Mouse (Mus musculus): ENCODE measurements at regions not wholly inside any gene's neighbourhood (a gene's known extent, or its start where the extent isn't known, plus 50 kb on each side); places are given as distances from the start of the nearest gene placed in this dataset.

GRCm38 (mm10) chr3:66685136-66685535, 296.1 kb upstream of the Rsrc1 start:
- Histone ChIP-seq H3K4me2 (ENCODE audit: insufficient read depth, low read depth, poor library complexity, severe bottlenecking) (no peak overlapping the region), H3K9ac (ENCODE audit: insufficient read depth, low read depth) (no peak overlapping the region), H3K27me3 (replicated peaks) (no peaks in the 10 kb centered on the region), H3K36me3 (replicated peaks in 1 of 2; ENCODE audit: control insufficient read depth in 1 of 2, insufficient read depth in 1 of 2, low read length in 1 of 2) (no peaks in the 10 kb centered on the region), H3K27ac (ENCODE audit: insufficient read depth, low read depth) (no peak overlapping the region), H3K79me2 (replicated peaks; ENCODE audit: control insufficient read depth, extremely low read depth, insufficient read depth, poor library complexity, severe bottlenecking) (no peaks in the 10 kb centered on the region), H3K4me1 (ENCODE audit: control insufficient read depth in 1 of 2, insufficient read depth in 2 of 2) (peaks cover 0 to 3% of the 10 kb centered on the region in 2 experiments; a peak in 1 of 4 replicates), H3K4me3 (replicated peaks in 1 of 3; ENCODE audit: low read depth in 2 of 3, low read length in 2 of 3, poor library complexity in 1 of 3) (no peak overlapping the region), H3K9me3 (replicated peaks; ENCODE audit: low read length) (no peaks in the 10 kb centered on the region)
- in situ Hi-C loops (cut with MboI; ENCODE audit: low pct_ligation_motif_present, low pct_unique_long_range_greater_than_20kb, low sequenced_read_pairs): no loop called here
- dilution Hi-C loops (cut with MboI; ENCODE audit: extremely low pct_ligation_motif_present, extremely low pct_unique_long_range_greater_than_20kb, low sequenced_read_pairs): no loop called here
- DNase-seq (ENCODE audit: extremely low read depth): no peak
- TF ChIP-seq ELF1 (IDR thresholded peaks at IDR 0.05; ENCODE audit: low read depth, low read length) (no peak), MEF2A (IDR thresholded peaks at IDR 0.05; ENCODE audit: borderline replicate concordance, low read depth, low read length) (no peak), PAX5 (IDR thresholded peaks at IDR 0.05; ENCODE audit: low read length) (no peak), NELFE (IDR thresholded peaks at IDR 0.05; ENCODE audit: low read depth, low read length) (no peak), E2F4 (IDR thresholded peaks at IDR 0.05; ENCODE audit: insufficient replicate concordance, low read depth, low read length) (no peak), ZMIZ1 (IDR thresholded peaks at IDR 0.05; ENCODE audit: low read depth, low read length) (no peak), IRF4 (IDR thresholded peaks at IDR 0.05; ENCODE audit: low read depth, low read length) (no peak), HCFC1 (IDR thresholded peaks at IDR 0.05; ENCODE audit: low read depth, low read length) (no peak), MAZ (IDR thresholded peaks at IDR 0.05; ENCODE audit: low read depth, low read length) (no peak), GABPA (IDR thresholded peaks at IDR 0.05; ENCODE audit: insufficient replicate concordance, low read depth, low read length) (no peak), SMC3 (IDR thresholded peaks at IDR 0.05; ENCODE audit: low read depth, low read length) (no peak), BHLHE40 (IDR thresholded peaks at IDR 0.05; ENCODE audit: low read depth, low read length) (no peak), MXI1 (IDR thresholded peaks at IDR 0.05; ENCODE audit: low read depth, low read length) (no peak), MAX (IDR thresholded peaks at IDR 0.05; ENCODE audit: low read length) (no peak), POLR2A (IDR thresholded peaks at IDR 0.05; ENCODE audit: low read depth, low read length) (no peak)

GRCm38 (mm10) chr3:66687126-66687525, 294.1 kb upstream of the Rsrc1 start:
- DNase-seq (ENCODE audit: extremely low read depth): peak; percentile 5
- dilution Hi-C loops (cut with MboI; ENCODE audit: extremely low pct_ligation_motif_present, extremely low pct_unique_long_range_greater_than_20kb, low sequenced_read_pairs) (no loop called here), in situ Hi-C loops (cut with MboI; ENCODE audit: low pct_ligation_motif_present, low pct_unique_long_range_greater_than_20kb, low sequenced_read_pairs) (no loop called here)
- no peak overlapping the region for H3K4me3 ChIP-seq (replicated peaks in 1 of 3; ENCODE audit: low read depth in 2 of 3, low read length in 2 of 3, poor library complexity in 1 of 3)
- TF ChIP-seq JUND (conservative IDR thresholded peaks at IDR 0.05; ENCODE audit: low read depth, low read length): no peak
- TF ChIP-seq NRF1 (IDR thresholded peaks at IDR 0.05; ENCODE audit: low read depth, low read length): no peak
- TF ChIP-seq UBTF (IDR thresholded peaks at IDR 0.05; ENCODE audit: low read depth, low read length): no peak
- no peak for TF ChIP-seq MXI1 (IDR thresholded peaks at IDR 0.05; ENCODE audit: low read depth, low read length)
- H3K4me2 ChIP-seq (ENCODE audit: insufficient read depth, low read depth, poor library complexity, severe bottlenecking): no peak overlapping the region
- H3K36me3 ChIP-seq (replicated peaks in 1 of 2; ENCODE audit: control insufficient read depth in 1 of 2, insufficient read depth in 1 of 2, low read length in 1 of 2): no peaks in the 10 kb centered on the region
- no peaks in the 10 kb centered on the region for H3K9me3 ChIP-seq (replicated peaks; ENCODE audit: low read length)
- H3K4me1 ChIP-seq (ENCODE audit: control insufficient read depth in 1 of 2, insufficient read depth in 2 of 2): peaks cover 0 to 8% of the 10 kb centered on the region in 2 experiments; a peak in 1 of 4 replicates
- H3K79me2 ChIP-seq (replicated peaks; ENCODE audit: control insufficient read depth, extremely low read depth, insufficient read depth, poor library complexity, severe bottlenecking): no peaks in the 10 kb centered on the region
- H3K27ac ChIP-seq (ENCODE audit: insufficient read depth, low read depth): no peak overlapping the region
- H3K27me3 ChIP-seq (replicated peaks): no peaks in the 10 kb centered on the region
- H3K9ac ChIP-seq (ENCODE audit: insufficient read depth, low read depth): no peak overlapping the region
